Mouse (Mus musculus) embryonic stem cell, embryonic (primary cell): ENCODE results near the gene Syndig1.

Experiments
- CTCF ChIA-PET, 4 experiments: fragments of 300-600 bp in 2 of 4; fragments of 350-600 bp in 2 of 4; sonication (Branson Sonifier 250); formaldehyde crosslinking; loops; one replicate each; lab custom pipeline; 2022; ENCODE audit warnings: inconsistent platforms in 2 of 4; lab: Charles Lee
- POLR2A ChIA-PET, 4 experiments: fragments of 300-600 bp in 2 of 4; fragments of 350-600 bp in 2 of 4; sonication (Branson Sonifier 250); formaldehyde crosslinking; loops; one replicate each; lab custom pipeline; 2022; ENCODE audit warnings: antibody characterized with exemption in 4 of 4, inconsistent platforms in 1 of 4; lab: Charles Lee

The Syndig1 gene

DNA sequence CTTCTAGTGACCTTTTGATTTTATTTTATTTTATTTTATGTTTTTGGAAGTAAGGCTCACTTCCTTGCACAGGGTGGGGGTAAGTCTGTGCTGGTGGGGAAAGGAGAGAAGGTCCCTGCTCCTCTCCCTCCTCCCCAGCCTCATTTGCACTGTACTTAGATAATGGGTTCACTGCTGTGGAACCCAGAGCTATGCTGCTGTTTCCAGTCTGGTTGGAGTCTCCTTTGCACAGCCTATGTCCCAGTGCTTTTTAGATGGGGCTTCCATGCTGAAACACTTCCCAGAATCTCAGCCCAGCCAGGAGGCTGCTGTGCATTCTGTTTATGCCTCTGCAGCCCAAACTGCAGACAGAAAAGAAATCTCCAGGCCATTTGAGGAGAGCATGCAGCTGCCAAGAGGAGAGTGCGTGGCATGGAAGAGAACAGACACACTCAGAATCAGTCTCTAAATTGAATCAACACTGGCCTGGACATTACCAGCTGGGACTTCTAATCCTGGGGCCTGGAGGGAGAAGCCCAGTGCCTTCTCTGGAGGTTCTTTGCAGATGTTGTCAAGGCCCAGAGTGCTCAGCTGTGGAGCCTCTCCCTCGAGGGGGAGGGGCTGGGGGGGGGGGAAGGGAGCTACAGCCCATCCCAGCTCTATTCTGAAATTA lies 104.4 kb downstream of the Syndig1 start:
- POLR2A ChIA-PET, result no interaction called here
- CTCF ChIA-PET, result no interaction called here

DNA sequence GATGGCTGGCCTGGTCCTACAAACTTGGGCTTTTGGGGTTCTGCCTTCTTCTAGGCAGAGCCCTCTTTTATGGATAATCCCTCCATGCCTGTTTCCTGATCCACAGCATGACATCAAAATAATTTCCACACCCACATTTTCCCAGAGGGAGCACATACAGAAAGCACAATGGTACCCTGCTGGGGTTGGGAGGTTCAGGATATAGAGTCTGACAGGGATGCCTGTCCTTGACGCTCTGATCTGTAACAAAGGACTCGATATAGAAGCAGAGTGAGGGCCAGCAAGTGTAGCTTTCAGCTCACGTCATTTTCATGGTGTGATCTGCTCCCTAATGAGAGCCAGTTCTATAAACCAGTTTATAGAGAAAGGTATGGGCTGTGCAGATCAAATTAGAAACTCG lies 105.1 kb downstream of the Syndig1 start:
- POLR2A ChIA-PET, result no interaction called here
- CTCF ChIA-PET, result no interaction called here

DNA sequence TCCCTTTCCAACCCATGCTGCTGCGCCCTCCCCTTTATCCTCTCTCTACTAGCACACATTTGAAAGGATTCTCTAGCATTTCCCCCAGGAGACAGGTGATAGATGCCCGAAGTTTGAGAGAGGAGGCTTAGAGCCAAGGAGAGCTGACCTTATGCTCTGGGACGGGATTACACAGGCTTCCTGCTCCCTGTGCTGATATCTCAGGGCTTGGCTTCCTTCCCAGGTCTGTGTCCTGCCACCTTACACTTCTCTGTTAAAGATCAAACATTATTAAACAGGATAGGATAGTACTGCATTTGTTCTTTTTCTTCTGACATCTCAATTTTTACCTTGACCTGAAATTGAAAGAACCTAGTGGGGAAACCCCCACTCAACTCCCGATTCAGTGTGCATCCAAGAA lies 109.8 kb downstream of the Syndig1 start:
- ChIA-PET CTCF (no interaction called here), POLR2A (interaction anchor here in 1 of 4 experiments (1.2 kb wide), 1 partner anchor 44 kb away, joined by 3 read pairs; no protein-coding TSS in a partner anchor)

GRCm38 (mm10) chr2:149939586-149939985 lies 110.6 kb downstream of the Syndig1 start:
- POLR2A ChIA-PET, result interaction anchor here in 2 of 4 experiments (0.8 to 1.2 kb wide), 2 partner anchors 44 to 68 kb away, joined by 3 read pairs; no protein-coding TSS in a partner anchor
- CTCF ChIA-PET, result no interaction called here

GRCm38 (mm10) chr2:149950641-149951040 lies 121.6 kb downstream of the Syndig1 start:
- CTCF ChIA-PET, result no interaction called here

DNA sequence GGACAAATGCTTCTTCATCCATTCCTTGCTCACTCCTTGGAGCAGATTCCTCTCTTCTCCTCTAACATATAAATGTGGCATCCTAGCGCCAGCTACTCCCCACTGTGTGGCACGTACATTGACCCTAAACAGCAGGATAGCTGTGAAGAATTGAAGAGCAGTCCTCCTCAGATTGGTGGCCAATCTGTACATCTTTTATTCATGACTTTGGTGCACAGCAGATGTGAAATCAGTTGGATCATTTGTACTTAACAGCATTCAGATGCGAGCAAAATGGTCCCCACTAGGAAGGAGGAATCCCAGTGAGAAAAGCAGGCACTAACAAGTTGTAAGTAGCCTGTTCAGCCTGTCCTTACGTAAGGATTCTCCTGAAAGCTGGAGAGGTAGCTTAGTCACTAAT lies 142.0 kb downstream of the Syndig1 start:
- CTCF ChIA-PET, result no interaction called here
- POLR2A ChIA-PET, result interaction anchor here in 1 of 4 experiments (1.4 kb wide), 1 partner anchor 12 kb away, joined by 6 read pairs; no protein-coding TSS in a partner anchor

More at GRCm38 (mm10) chr2:149950641-149951040, 121.6 kb downstream of the Syndig1 start:
- POLR2A ChIA-PET, result no interaction called here

- POLR2A ChIA-PET, result interaction anchor here in 2 of 4 experiments (1.3 to 1.7 kb wide), 2 partner anchors 9 to 10 kb away, joined by 3 to 5 read pairs; no protein-coding TSS in a partner anchor
- CTCF ChIA-PET, result no interaction called here
These were observed 144.6 kb downstream of the Syndig1 start for GRCm38 (mm10) chr2:149973583-149973982.

DNA sequence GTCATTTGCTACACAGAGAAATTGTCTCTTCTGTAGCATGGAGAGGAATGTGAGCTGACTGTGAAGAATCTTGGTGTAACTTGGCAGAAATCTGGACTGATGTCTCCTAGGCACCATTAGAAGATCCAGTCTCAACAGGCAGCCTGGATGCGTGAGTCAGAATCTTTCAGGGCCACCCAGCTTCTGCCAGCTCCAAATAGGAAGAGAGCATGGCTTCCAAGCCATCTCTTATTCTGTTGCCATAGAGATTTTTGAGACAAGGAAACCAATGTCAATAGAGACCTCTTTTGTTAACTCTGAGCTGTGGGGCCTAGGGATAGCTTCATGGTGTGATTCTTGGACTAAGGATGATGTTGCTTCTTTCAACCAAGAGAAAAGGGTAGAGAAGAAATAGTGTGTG lies 151.4 kb downstream of the Syndig1 start:
- ChIA-PET CTCF (no interaction called here), POLR2A (no interaction called here)

GRCm38 (mm10) chr2:149982466-149982865 lies 153.5 kb downstream of the Syndig1 start:
- CTCF ChIA-PET, result no interaction called here
- POLR2A ChIA-PET, result interaction anchor here in 3 of 4 experiments (0.5 to 1.5 kb wide), 11 partner anchors 10 to 1108 kb away, joined by 3 to 6 read pairs (median 3); partner anchors contain the start of gene Syndig1 (in 1 of the 3)

- ChIA-PET POLR2A (interaction anchor here in 3 of 4 experiments (1.0 to 1.5 kb wide), 12 partner anchors 8 to 1108 kb away, joined by 3 to 6 read pairs (median 3); partner anchors contain the start of gene Syndig1 (in 1 of the 3)), CTCF (no interaction called here)
These were observed 154.1 kb downstream of the Syndig1 start for GRCm38 (mm10) chr2:149983107-149983506.

DNA sequence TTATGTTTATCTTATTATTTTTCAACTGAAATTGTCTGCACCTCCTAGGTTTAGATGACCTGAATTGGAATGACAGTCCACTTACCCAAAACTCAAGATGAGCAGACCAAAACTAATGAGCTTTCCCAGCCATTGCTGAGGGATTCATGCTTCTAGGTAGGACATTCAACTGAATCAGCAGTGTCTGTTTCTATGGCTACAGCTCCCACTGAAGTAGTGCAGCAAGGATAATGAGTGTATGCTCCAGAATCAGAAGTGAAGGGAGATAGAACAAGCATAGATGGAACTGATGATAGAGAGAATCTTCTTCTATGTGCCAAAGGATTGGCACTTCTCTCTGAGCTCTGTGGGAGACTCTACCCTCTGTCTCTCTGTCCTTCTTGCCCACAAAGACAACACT lies 158.6 kb downstream of the Syndig1 start:
- ChIA-PET CTCF (no interaction called here), POLR2A (no interaction called here)

DNA sequence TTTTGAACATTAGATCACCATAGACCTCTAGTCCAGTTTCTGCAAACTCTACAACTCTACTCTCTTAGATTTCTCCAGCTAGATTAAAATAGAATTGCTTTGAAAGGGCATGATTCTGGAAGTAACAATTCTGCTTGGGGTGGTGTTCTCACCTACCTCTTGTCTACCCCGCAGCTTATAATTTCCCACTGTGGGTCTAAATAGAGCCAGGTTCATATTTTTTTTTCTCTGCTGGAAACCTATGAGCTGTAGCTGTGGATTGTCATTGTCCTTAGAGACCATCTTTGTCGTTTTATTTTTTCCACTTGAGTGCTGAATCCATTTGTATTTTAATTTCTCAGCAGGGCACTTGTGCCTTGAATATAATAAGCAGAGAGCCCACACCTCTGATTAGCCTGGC lies 162.5 kb downstream of the Syndig1 start:
- ChIA-PET CTCF (interaction anchor here in 1 of 4 experiments (0.6 kb wide), 1 partner anchor 1386 kb away, joined by 12 read pairs; no protein-coding TSS in a partner anchor), POLR2A (no interaction called here)

- ChIA-PET POLR2A (no interaction called here), CTCF (no interaction called here)
These were observed 163.9 kb downstream of the Syndig1 start for GRCm38 (mm10) chr2:149992921-149993320.

- ChIA-PET CTCF (interaction anchor here in 1 of 4 experiments (0.5 kb wide), 1 partner anchor 185 kb away, joined by 5 read pairs; the partner anchor contains the start of gene Gm14139), POLR2A (no interaction called here)
These were observed 167.5 kb downstream of the Syndig1 start for GRCm38 (mm10) chr2:149996382-149996964.

GRCm38 (mm10) chr2:149997657-149998056 lies 168.6 kb downstream of the Syndig1 start:
- ChIA-PET CTCF (interaction anchor here in 1 of 4 experiments (0.6 kb wide), 1 partner anchor 335 kb away, joined by 3 read pairs; no protein-coding TSS in a partner anchor), POLR2A (interaction anchor here in 3 of 4 experiments (0.7 to 1.5 kb wide), 5 partner anchors 9 to 440 kb away, joined by 3 to 5 read pairs (median 3); no protein-coding TSS in a partner anchor)

DNA sequence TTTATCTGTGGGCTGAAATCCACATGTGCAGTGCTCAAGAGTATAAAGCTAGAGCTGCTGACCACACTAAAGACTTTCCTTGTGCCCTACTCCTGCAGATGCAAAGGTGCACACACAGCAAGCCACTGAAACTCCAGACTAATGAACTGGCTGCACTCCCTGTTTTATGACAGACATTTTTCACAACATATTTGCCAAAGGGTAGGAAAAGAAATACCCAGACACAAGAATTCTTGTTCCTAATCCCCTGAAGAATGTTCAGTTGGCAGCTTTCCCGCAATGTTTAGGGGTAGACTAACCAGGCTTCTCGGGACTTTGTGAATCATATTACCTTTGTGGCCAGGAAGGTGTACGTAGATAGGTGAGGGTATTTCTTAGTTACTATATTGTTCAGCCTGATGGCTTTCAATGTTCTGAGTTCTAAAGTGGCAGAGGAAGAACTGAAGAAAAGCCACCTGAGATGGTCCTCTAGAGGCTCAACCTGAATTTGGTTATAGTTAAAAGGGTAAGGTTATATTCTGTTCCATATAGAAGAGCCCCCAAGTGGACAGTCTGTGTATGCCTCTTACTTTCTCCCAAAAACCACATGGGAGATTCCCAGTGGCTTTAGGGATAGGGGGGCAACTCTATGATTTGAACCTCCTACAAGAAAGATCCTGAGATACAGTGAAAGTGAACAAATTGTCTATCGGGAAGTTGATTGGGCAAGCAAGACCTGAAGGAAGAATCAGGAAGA lies 169.5 kb downstream of the Syndig1 start:
- CTCF ChIA-PET, result no interaction called here
- POLR2A ChIA-PET, result interaction anchor here in 2 of 4 experiments (1.1 to 1.5 kb wide), 3 partner anchors 9 to 16 kb away, joined by 3 read pairs; no protein-coding TSS in a partner anchor

- ChIA-PET POLR2A (interaction anchor here in 1 of 4 experiments (1.0 kb wide), 1 partner anchor 18 kb away, joined by 4 read pairs; no protein-coding TSS in a partner anchor), CTCF (no interaction called here)
These were observed 171.6 kb downstream of the Syndig1 start for GRCm38 (mm10) chr2:150000564-150000963.

DNA sequence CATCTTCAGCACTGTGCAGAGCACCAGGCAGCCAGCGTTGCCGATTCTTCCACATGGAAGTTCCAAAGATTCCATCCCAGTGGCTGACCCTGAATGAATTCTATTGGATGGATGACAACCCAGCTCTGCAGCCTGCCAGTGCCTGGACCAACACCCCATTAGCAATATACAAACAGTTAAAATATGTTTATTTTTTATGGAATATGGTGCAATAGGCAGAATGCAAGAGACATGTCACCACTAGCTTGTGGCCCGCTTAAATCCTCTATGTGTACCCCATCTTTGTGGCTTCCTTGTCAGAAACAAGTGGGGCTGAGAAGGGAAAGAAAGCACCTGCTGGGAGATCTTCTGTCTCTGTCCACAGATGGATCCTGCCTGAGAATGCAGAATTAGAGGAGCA lies 174.5 kb downstream of the Syndig1 start:
- ChIA-PET POLR2A (no interaction called here), CTCF (no interaction called here)

DNA sequence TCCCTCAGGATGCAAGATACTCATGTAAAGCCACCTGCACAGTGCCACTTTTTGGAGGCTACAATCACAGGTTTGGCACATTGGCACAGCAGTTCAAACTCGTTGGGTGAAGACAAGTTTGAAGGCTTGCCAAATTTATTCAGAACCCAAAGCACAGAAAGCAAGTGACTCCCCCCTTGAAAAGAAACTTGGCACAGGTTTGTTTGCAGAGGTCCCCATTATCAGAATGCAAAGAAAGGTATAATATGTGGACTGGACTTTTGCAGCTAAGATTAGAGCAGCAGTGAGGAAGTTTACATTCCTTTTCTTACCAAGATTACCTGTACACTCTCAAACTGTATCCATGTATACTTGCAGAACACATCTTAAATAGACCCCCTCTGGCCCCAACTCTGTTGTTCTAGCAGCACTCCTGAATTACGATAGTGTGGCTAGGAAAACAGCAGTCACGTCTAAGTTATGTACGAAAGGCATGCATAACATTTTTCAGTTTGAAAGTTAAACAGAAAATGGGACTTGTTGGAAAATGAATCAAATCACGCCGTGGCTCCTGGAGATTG lies 183.9 kb downstream of the Syndig1 start:
- CTCF ChIA-PET, result no interaction called here
- POLR2A ChIA-PET, result no interaction called here
